Mouse (Mus musculus) midbrain, embryonic 10.5 days (tissue): ENCODE measurements around the gene Rnf4. TPM values are rescaled to one million over a fixed set of nuclear protein-coding genes. Genes with fewer than 3 reads are reported as not detected.

ENCODE experiments used
- DNase-seq: peaks from one replicate; pipeline ENCODE4 v3.0.0-alpha.2; 2017; ENCODE audit warnings: low spot score
- H3K27ac ChIP-seq: fragments of 300-500 bp; sonication (generic); replicated peaks from 2 replicates; pipeline ENCODE4 v1.5.1; 2016; ENCODE audit warnings: mild to moderate bottlenecking
- H3K27me3 ChIP-seq: fragments of 300-500 bp; sonication (generic); 2 replicates; pipeline ENCODE4 v1.6.1; 2016; ENCODE audit warnings: low read depth, mild to moderate bottlenecking; ENCODE audit not compliant: poor library complexity, severe bottlenecking
- H3K36me3 ChIP-seq: fragments of 300-500 bp; sonication (generic); 2 replicates; pipeline ENCODE4 v1.6.1; 2016; ENCODE audit warnings: mild to moderate bottlenecking, moderate library complexity
- H3K4me1 ChIP-seq: fragments of 300-500 bp; sonication (generic); 2 replicates; pipeline ENCODE4 v1.6.1; 2016
- H3K4me3 ChIP-seq: fragments of 300-500 bp; sonication (generic); 2 replicates; pipeline ENCODE4 v1.5.1; 2016; ENCODE audit warnings: mild to moderate bottlenecking, moderate library complexity
- H3K9me3 ChIP-seq: fragments of 300-500 bp; sonication (generic); replicated peaks from 2 replicates; pipeline ENCODE4 v1.6.1; 2016; ENCODE audit warnings: mild to moderate bottlenecking
- WGBS: fragments of 180-500 bp; shearing (Covaris S2); methylation state at CpG from one replicate; pipeline ENCODE4 v1.1.7; 2016; 5-methylcytosine and 5-hydroxymethylcytosine counted together
- polyA plus RNA-seq: library from polyadenylated mRNA; unstranded; fragments of >200 nt; fragmentation: Nextera tagmentation; extraction: Ambion mirVana; gene quantifications from 2 replicates; pipeline ENCODE4 v1.2.1, GENCODE M21; 2016

Gene Rnf4
- polyA plus RNA-seq = 196 and 197 TPM in 2 replicates

GRCm38 (mm10) chr5:34336097-34336774, at the start of gene Rnf4:
TSS of gene Rnf4 (plus strand) at chr5:34336289.
- Histone ChIP-seq H3K27ac (peak within 1 kb of the TSS; percentile 97), H3K4me1 (peaks cover 21% of the 10 kb centered on the region), H3K27me3 (no peaks in the 10 kb centered on the region), H3K36me3 (peaks cover 25% of the 10 kb centered on the region), H3K4me3 (peak within 1 kb of the TSS; percentile 89), H3K9me3 (no peaks in the 10 kb centered on the region)
- peak; percentile 99 for DNase-seq
- under 1% methylated on average over 67 of the region's 67 CpGs for WGBS

GRCm38 (mm10) chr5:34286516-34286915, 49.6 kb upstream of the Rnf4 start:
- DNase-seq = peak; percentile 21
- H3K27me3 ChIP-seq = peaks cover 79% of the 10 kb centered on the region

GRCm38 (mm10) chr5:34287001-34287837, 48.9 kb upstream of the Rnf4 start:
- peaks cover 79% of the 10 kb centered on the region for H3K27me3 ChIP-seq
- DNase-seq = peak; percentile 56

More at GRCm38 (mm10) chr5:34286516-34286915, 49.6 kb upstream of the Rnf4 start:
- Histone ChIP-seq H3K27ac (no peak overlapping the region), H3K4me1 (peaks cover 43% of the 10 kb centered on the region), H3K36me3 (no peaks in the 10 kb centered on the region), H3K4me3 (peak overlapping the region; percentile 78), H3K9me3 (no peaks in the 10 kb centered on the region)
- WGBS = 2% methylated on average over 11 of the region's 11 CpGs

GRCm38 (mm10) chr5:34287838-34288145, 48.3 kb upstream of the Rnf4 start:
- H3K36me3 ChIP-seq = no peaks in the 10 kb centered on the region
- no peak for DNase-seq
- H3K4me1 ChIP-seq = peaks cover 36% of the 10 kb centered on the region
- peak overlapping the region; percentile 78 for H3K4me3 ChIP-seq
- H3K27ac ChIP-seq = peak overlapping the region; percentile 61
- no peaks in the 10 kb centered on the region for H3K9me3 ChIP-seq
- 1% methylated on average over 18 of the region's 18 CpGs for whole genome bisulfite sequencing
- H3K27me3 ChIP-seq = peaks cover 79% of the 10 kb centered on the region

More at GRCm38 (mm10) chr5:34287001-34287837, 48.9 kb upstream of the Rnf4 start:
- H3K36me3 ChIP-seq = no peaks in the 10 kb centered on the region
- WGBS = under 1% methylated on average over 54 of the region's 54 CpGs
- peaks cover 42% of the 10 kb centered on the region for H3K4me1 ChIP-seq
- peak overlapping the region; percentile 78 for H3K4me3 ChIP-seq
- no peak overlapping the region; the same call in 1 of the 2 replicates for H3K27ac ChIP-seq
- no peaks in the 10 kb centered on the region for H3K9me3 ChIP-seq

- Histone ChIP-seq H3K27me3 (peaks cover 76% of the 10 kb centered on the region), H3K9me3 (no peaks in the 10 kb centered on the region), H3K27ac (peak within 1 kb of the TSS; percentile 61), H3K4me1 (peaks cover 32% of the 10 kb centered on the region), H3K4me3 (peak within 1 kb of the TSS; percentile 78), H3K36me3 (no peaks in the 10 kb centered on the region)
- WGBS = under 1% methylated on average over 83 of the region's 83 CpGs
- peak; percentile 89 for DNase-seq
Measured at GRCm38 (mm10) chr5:34288154-34288716, 47.9 kb upstream of the Rnf4 start, which contains the start of the genes Zfyve28 and Cfap99. TSS of gene Zfyve28 (minus strand) at chr5:34288449. TSS of gene Cfap99 (plus strand) at chr5:34288600.

- H3K27me3 ChIP-seq = peaks cover 70% of the 10 kb centered on the region
- 60% methylated on average over 2 of the region's 2 CpGs for WGBS
- H3K9me3 ChIP-seq = no peaks in the 10 kb centered on the region
- H3K27ac ChIP-seq = no peak overlapping the region
- peaks cover 35% of the 10 kb centered on the region for H3K4me1 ChIP-seq
- no peaks in the 10 kb centered on the region for H3K36me3 ChIP-seq
- H3K4me3 ChIP-seq = peak overlapping the region; percentile 78
- DNase-seq = no peak
Measured at GRCm38 (mm10) chr5:34289286-34289685, 46.8 kb upstream of the Rnf4 start.

GRCm38 (mm10) chr5:34293363-34293762, 42.7 kb upstream of the Rnf4 start:
- no peak overlapping the region for H3K27ac ChIP-seq
- H3K27me3 ChIP-seq = peaks cover 30% of the 10 kb centered on the region
- DNase-seq = no peak
- H3K9me3 ChIP-seq = no peaks in the 10 kb centered on the region
- no peaks in the 10 kb centered on the region for H3K36me3 ChIP-seq
- no peak overlapping the region for H3K4me3 ChIP-seq
- WGBS = 79% methylated on average over 6 of the region's 6 CpGs
- H3K4me1 ChIP-seq = peaks cover 33% of the 10 kb centered on the region

GRCm38 (mm10) chr5:34294696-34295095, 41.4 kb upstream of the Rnf4 start:
- Histone ChIP-seq H3K4me3 (no peak overlapping the region), H3K27ac (0 out of 2 replicates have a peak overlapping the region, but pooled peaks have one; percentile 0), H3K36me3 (no peaks in the 10 kb centered on the region), H3K4me1 (peaks cover 26% of the 10 kb centered on the region), H3K9me3 (no peaks in the 10 kb centered on the region), H3K27me3 (peaks cover 16% of the 10 kb centered on the region)
- WGBS = 41% methylated on average over 2 of the region's 2 CpGs
- no peak for DNase-seq

GRCm38 (mm10) chr5:34295141-34295540, 40.9 kb upstream of the Rnf4 start:
- Histone ChIP-seq H3K27ac (0 out of 2 replicates have a peak overlapping the region, but pooled peaks have one; percentile 0), H3K4me3 (no peak overlapping the region), H3K36me3 (no peaks in the 10 kb centered on the region), H3K4me1 (peaks cover 26% of the 10 kb centered on the region), H3K27me3 (peaks cover 12% of the 10 kb centered on the region), H3K9me3 (no peaks in the 10 kb centered on the region)
- 100% methylated on average over 1 of the region's 2 CpGs for WGBS
- no peak for DNase-seq

GRCm38 (mm10) chr5:34298061-34298460, 38.0 kb upstream of the Rnf4 start:
- Histone ChIP-seq H3K27ac (no peak overlapping the region), H3K27me3 (no peaks in the 10 kb centered on the region), H3K9me3 (no peaks in the 10 kb centered on the region), H3K36me3 (no peaks in the 10 kb centered on the region), H3K4me1 (peaks cover 26% of the 10 kb centered on the region), H3K4me3 (no peak overlapping the region)
- WGBS = 66% methylated on average over 4 of the region's 4 CpGs
- DNase-seq = no peak

- 87% methylated on average over 10 of the region's 10 CpGs for WGBS
- DNase-seq = no peak
- Histone ChIP-seq H3K4me3 (no peak overlapping the region), H3K36me3 (no peaks in the 10 kb centered on the region), H3K9me3 (no peaks in the 10 kb centered on the region), H3K27ac (no peak overlapping the region), H3K27me3 (no peaks in the 10 kb centered on the region), H3K4me1 (peaks cover 24% of the 10 kb centered on the region)
Measured at GRCm38 (mm10) chr5:34298937-34299535, 37.1 kb upstream of the Rnf4 start.

- no peak overlapping the region for H3K4me3 ChIP-seq
- no peaks in the 10 kb centered on the region for H3K9me3 ChIP-seq
- H3K4me1 ChIP-seq = no peaks in the 10 kb centered on the region
- WGBS = 91% methylated on average over 7 of the region's 7 CpGs
- no peaks in the 10 kb centered on the region for H3K27me3 ChIP-seq
- H3K36me3 ChIP-seq = no peaks in the 10 kb centered on the region
- no peak for DNase-seq
- H3K27ac ChIP-seq = no peak overlapping the region
Measured at GRCm38 (mm10) chr5:34302377-34302776, 33.7 kb upstream of the Rnf4 start.
